Mouse (Mus musculus): ENCODE data around the gene Senp5. TPM values are rescaled to one million over a fixed set of nuclear protein-coding genes. Genes with fewer than 3 reads are reported as not detected.

Senp5 gene
- polyA plus RNA-seq, 1 experiment, result 13.6 TPM

GRCm38 (mm10) chr16:31944698-31945255 lies 58.3 kb downstream of the Senp5 start:
- no peak overlapping the region for H3K27ac ChIP-seq (ENCODE audit: insufficient read depth, low read depth, low read length)
- H3K4me1 ChIP-seq (ENCODE audit: control insufficient read depth, insufficient read depth, low read length), result peaks cover 21% of the 10 kb centered on the region
- TF ChIP-seq POLR2A (IDR thresholded peaks at IDR 0.05; ENCODE audit: borderline replicate concordance, low read depth, low read length) (no peak), CTCF (IDR thresholded peaks at IDR 0.05; ENCODE audit: low read depth, low read length) (no peak)
- H3K4me3 ChIP-seq (ENCODE audit: insufficient read depth, low read length), result no peak overlapping the region

GRCm38 (mm10) chr16:31943980-31944379 lies 59.1 kb downstream of the Senp5 start:
- no peak overlapping the region for H3K27ac ChIP-seq (ENCODE audit: insufficient read depth, low read depth, low read length)

GRCm38 (mm10) chr16:31940586-31940985 lies 62.5 kb downstream of the Senp5 start:
- Histone ChIP-seq H3K4me1 (ENCODE audit: control insufficient read depth, insufficient read depth, low read length) (peaks cover 32% of the 10 kb centered on the region), H3K27ac (ENCODE audit: insufficient read depth, low read depth, low read length) (no peak overlapping the region), H3K4me3 (ENCODE audit: insufficient read depth, low read length) (no peak overlapping the region)
- TF ChIP-seq POLR2A (IDR thresholded peaks at IDR 0.05; ENCODE audit: borderline replicate concordance, low read depth, low read length), result no peak
- no peak for TF ChIP-seq CTCF (IDR thresholded peaks at IDR 0.05; ENCODE audit: low read depth, low read length)

More at GRCm38 (mm10) chr16:31943980-31944379, 59.1 kb downstream of the Senp5 start:
- Histone ChIP-seq H3K4me3 (ENCODE audit: insufficient read depth, low read length) (no peak overlapping the region), H3K4me1 (ENCODE audit: control insufficient read depth, insufficient read depth, low read length) (peaks cover 28% of the 10 kb centered on the region)
- TF ChIP-seq POLR2A (IDR thresholded peaks at IDR 0.05; ENCODE audit: borderline replicate concordance, low read depth, low read length) (no peak), CTCF (IDR thresholded peaks at IDR 0.05; ENCODE audit: low read depth, low read length) (peak; percentile 56; the same call in 1 of the 2 replicates)

- Histone ChIP-seq H3K4me3 (ENCODE audit: insufficient read depth, low read length) (no peak overlapping the region), H3K27ac (ENCODE audit: insufficient read depth, low read depth, low read length) (peak overlapping the region; percentile 68), H3K4me1 (ENCODE audit: control insufficient read depth, insufficient read depth, low read length) (peaks cover 45% of the 10 kb centered on the region)
- no peak for TF ChIP-seq CTCF (IDR thresholded peaks at IDR 0.05; ENCODE audit: low read depth, low read length)
- no peak for TF ChIP-seq POLR2A (IDR thresholded peaks at IDR 0.05; ENCODE audit: borderline replicate concordance, low read depth, low read length)
These were observed 64.2 kb downstream of the Senp5 start for GRCm38 (mm10) chr16:31938856-31939255.

- Histone ChIP-seq H3K4me3 (ENCODE audit: insufficient read depth, low read length) (no peak overlapping the region), H3K27ac (ENCODE audit: insufficient read depth, low read depth, low read length) (no peak overlapping the region), H3K4me1 (ENCODE audit: control insufficient read depth, insufficient read depth, low read length) (peaks cover 45% of the 10 kb centered on the region)
- TF ChIP-seq POLR2A (IDR thresholded peaks at IDR 0.05; ENCODE audit: borderline replicate concordance, low read depth, low read length) (no peak), CTCF (IDR thresholded peaks at IDR 0.05; ENCODE audit: low read depth, low read length) (no peak)
These were observed 66.5 kb downstream of the Senp5 start for GRCm38 (mm10) chr16:31936568-31936967.

- no peak for TF ChIP-seq CTCF (IDR thresholded peaks at IDR 0.05; ENCODE audit: low read depth, low read length)
- TF ChIP-seq POLR2A (IDR thresholded peaks at IDR 0.05; ENCODE audit: borderline replicate concordance, low read depth, low read length), result no peak
- Histone ChIP-seq H3K27ac (ENCODE audit: insufficient read depth, low read depth, low read length) (peak overlapping the region; percentile 18; the same call in 1 of the 2 replicates), H3K4me3 (ENCODE audit: insufficient read depth, low read length) (peak overlapping the region; percentile 35), H3K4me1 (ENCODE audit: control insufficient read depth, insufficient read depth, low read length) (peaks cover 45% of the 10 kb centered on the region)
These were observed 67.8 kb downstream of the Senp5 start for GRCm38 (mm10) chr16:31935091-31935979.

- TF ChIP-seq CTCF (IDR thresholded peaks at IDR 0.05; ENCODE audit: low read depth, low read length), result no peak
- TF ChIP-seq POLR2A (IDR thresholded peaks at IDR 0.05; ENCODE audit: borderline replicate concordance, low read depth, low read length), result no peak
- no peak overlapping the region for H3K27ac ChIP-seq (ENCODE audit: insufficient read depth, low read depth, low read length)
- peaks cover 42% of the 10 kb centered on the region for H3K4me1 ChIP-seq (ENCODE audit: control insufficient read depth, insufficient read depth, low read length)
- no peak overlapping the region for H3K4me3 ChIP-seq (ENCODE audit: insufficient read depth, low read length)
These were observed 68.5 kb downstream of the Senp5 start for GRCm38 (mm10) chr16:31934550-31935010.

- TF ChIP-seq POLR2A (IDR thresholded peaks at IDR 0.05; ENCODE audit: borderline replicate concordance, low read depth, low read length) (no peak), CTCF (IDR thresholded peaks at IDR 0.05; ENCODE audit: low read depth, low read length) (no peak)
- Histone ChIP-seq H3K4me1 (ENCODE audit: control insufficient read depth, insufficient read depth, low read length) (peaks cover 39% of the 10 kb centered on the region), H3K4me3 (ENCODE audit: insufficient read depth, low read length) (peak within 1 kb of the TSS; percentile 66), H3K27ac (ENCODE audit: insufficient read depth, low read depth, low read length) (peak within 1 kb of the TSS; percentile 19)
These were observed 69.1 kb downstream of the Senp5 start, which contains the start of gene Pigz for GRCm38 (mm10) chr16:31933751-31934549. Pigz (plus strand) TSS chr16:31933851.
